Mouse (Mus musculus) ES-Bruce4 (cell line): ENCODE results near the gene Tfap2a.

Experiments
- CTCF ChIP-seq: IDR thresholded peaks from one replicate; pipeline ENCODE4 v1.8.1; 2011; ENCODE audit warnings: low read depth, low read length
- EP300 ChIP-seq: IDR thresholded peaks from 2 replicates; pipeline ENCODE4 v1.6.1; 2011; ENCODE audit warnings: low read depth, low read length; ENCODE audit not compliant: insufficient read depth
- POLR2A ChIP-seq: IDR thresholded peaks from one replicate; pipeline ENCODE4 v1.8.1; 2011; ENCODE audit warnings: low read length; ENCODE audit not compliant: insufficient read depth

DNA sequence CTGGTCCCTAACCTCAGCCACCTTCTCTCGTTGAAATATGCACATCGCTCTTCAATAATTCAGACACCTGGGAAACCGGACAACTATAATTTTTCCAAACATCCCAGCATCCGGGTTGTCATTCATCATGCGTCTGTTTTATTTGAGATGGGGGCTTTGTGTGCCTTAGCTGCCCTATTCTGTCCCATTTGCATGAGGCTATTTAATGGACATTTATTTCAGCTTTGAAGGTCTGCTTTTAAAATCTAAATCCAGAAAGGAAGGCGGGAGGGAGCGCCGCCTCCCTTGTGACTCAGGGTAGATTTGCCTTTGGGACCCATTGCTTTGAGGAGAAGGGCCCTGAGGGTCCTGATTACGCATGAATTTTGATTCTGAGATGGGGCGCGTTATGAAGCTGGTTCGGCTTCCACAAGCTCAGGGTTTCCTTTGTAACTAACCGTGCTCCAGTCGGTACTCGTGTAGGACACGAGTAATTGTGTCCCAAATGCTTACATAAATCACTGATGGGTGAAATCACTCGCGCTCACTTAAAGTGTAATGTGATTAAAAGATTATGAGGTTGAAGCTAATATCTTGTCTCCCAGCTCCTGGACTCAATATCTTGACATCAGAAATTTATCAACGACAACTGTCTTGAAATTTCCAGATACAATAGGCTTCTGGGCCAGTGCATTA lies 34.9 kb downstream of the Tfap2a start:
- no peak for TF ChIP-seq POLR2A
- no peak for TF ChIP-seq CTCF
- no peak for TF ChIP-seq EP300
